Mouse (Mus musculus) embryonic fibroblast, embryonic 13.5 days (primary cell): ENCODE results near the gene Gm26602. TPM values are rescaled to one million over a fixed set of nuclear protein-coding genes. Genes with fewer than 3 reads are reported as not detected.
A peak's percentile ranks its signal among the peaks of the same experiment; 100 is the strongest.
"Not testable (repeated sequence)": the region's sequence is repeated elsewhere in the genome, so short reads cannot be mapped to it uniquely, and the experiment has no call there.

Experiments used
- H3K27ac ChIP-seq: 2 replicates; pipeline ENCODE4 v1.5.1; 2012; ENCODE audit warnings: low read length, control low read depth, inconsistent platforms; ENCODE audit not compliant: insufficient read depth
- H3K4me1 ChIP-seq: 2 replicates; pipeline ENCODE4 v1.6.1; 2011; ENCODE audit warnings: low read length; ENCODE audit not compliant: control insufficient read depth, insufficient read depth
- H3K4me3 ChIP-seq: 2 replicates; pipeline ENCODE4 v1.5.1; 2011; ENCODE audit warnings: mild to moderate bottlenecking, control low read depth, low read length; ENCODE audit not compliant: insufficient read depth
- CTCF ChIP-seq: IDR thresholded peaks from 2 replicates; pipeline ENCODE4 v1.5.1; 2011; ENCODE audit warnings: mild to moderate bottlenecking, control low read depth, low read length, moderate library complexity, borderline replicate concordance; ENCODE audit not compliant: insufficient read depth
- POLR2A ChIP-seq: IDR thresholded peaks from 2 replicates; pipeline ENCODE4 v1.6.1; 2011; ENCODE audit warnings: low read depth, mild to moderate bottlenecking, control low read depth, low read length, moderate library complexity
- polyA plus RNA-seq: library from polyadenylated mRNA; stranded (reverse); fragments of >200 nt; gene quantifications from 2 replicates; pipeline ENCODE4 v1.2.4, GENCODE M21; 2011; ENCODE audit warnings: low read depth; ENCODE audit not compliant: missing spikeins, insufficient read length

The Gm26602 gene
- polyA plus RNA-seq, 1 experiment: not detected

- peaks cover 5% of the 10 kb centered on the region for H3K4me1 ChIP-seq
- no peak overlapping the region for H3K27ac ChIP-seq
- H3K4me3 ChIP-seq: no peak overlapping the region
- no peak for TF ChIP-seq CTCF
- TF ChIP-seq POLR2A: no peak
Observed at GRCm38 (mm10) chr10:79956643-79957154, 46.0 kb downstream of the Gm26602 start.

- Histone ChIP-seq H3K4me1 (peaks cover 5% of the 10 kb centered on the region), H3K4me3 (no peak overlapping the region), H3K27ac (no peak overlapping the region)
- TF ChIP-seq CTCF (peak; percentile 98), POLR2A (no peak)
Observed at GRCm38 (mm10) chr10:79958140-79958816, 47.6 kb downstream of the Gm26602 start.

GRCm38 (mm10) chr10:79959412-79959811, 48.8 kb downstream of the Gm26602 start:
- H3K4me3 ChIP-seq, H3K4me1 ChIP-seq, H3K27ac ChIP-seq: not testable (repeated sequence)

DNA sequence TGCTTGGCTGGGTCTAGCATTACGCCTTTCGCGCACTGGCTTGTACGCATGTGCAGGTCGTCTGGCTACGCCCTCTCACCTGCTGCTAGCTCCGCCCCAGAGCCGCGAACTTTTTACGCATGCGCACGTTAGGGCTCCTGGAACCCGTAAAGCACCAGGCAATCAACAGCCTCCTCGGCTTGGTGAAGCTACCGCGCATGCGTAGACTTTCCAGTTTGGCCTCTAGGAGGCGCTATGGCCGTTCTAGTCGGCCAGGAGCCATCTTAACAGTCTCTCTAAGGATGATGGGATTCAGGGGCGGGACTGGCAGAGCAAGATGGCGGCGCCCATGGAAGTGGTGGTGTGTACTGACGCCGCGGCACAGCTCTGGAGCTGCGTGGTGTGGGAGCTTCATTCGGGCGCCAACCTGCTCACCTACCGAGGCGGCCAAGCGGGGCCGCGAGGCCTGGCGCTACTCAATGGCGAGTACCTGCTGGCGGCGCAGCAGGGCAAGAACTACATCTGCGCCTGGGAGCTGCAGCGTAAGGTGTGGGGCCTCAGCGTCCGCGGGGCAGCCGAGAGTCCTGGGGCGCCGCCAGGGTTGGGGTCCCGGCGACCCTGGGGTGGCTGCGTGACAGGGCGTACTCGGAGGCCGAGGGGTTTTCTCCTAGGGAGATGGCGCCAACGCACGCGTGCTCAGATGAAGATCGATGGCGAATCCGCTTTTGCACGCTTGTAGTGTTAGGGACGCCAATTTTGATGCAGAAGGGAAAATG, 49.4 kb downstream of the Gm26602 start, which contains the start of gene Wdr18:
Wdr18 (plus strand) TSS at position 306 of the 755 bp plus-strand sequence.
- Histone ChIP-seq H3K4me3 (peak within 1 kb of the TSS; percentile 79), H3K27ac (no peak within 1 kb of the TSS), H3K4me1 (peaks cover 5% of the 10 kb centered on the region)
- TF ChIP-seq POLR2A (peak; percentile 73), CTCF (peak; percentile 70)

Other genes starting within 250 kb of the Gm26602 start
- gene Madcam1, start 246.3 kb upstream of the Gm26602 start, polyA plus RNA-seq: not detected in 2 replicates
- gene Tpgs1, start 241.5 kb upstream of the Gm26602 start, polyA plus RNA-seq: 15.5 and 16.0 TPM in 2 replicates
- 117 and 149 TPM in 2 replicates for gene Cdc34, start 228.7 kb upstream of the Gm26602 start, polyA plus RNA-seq
- gene Gzmm, start 221.8 kb upstream of the Gm26602 start, polyA plus RNA-seq: 0.65 TPM in 1 of 2 replicates, not detected in the other
- gene Bsg, start 206.4 kb upstream of the Gm26602 start, polyA plus RNA-seq: 766 and 774 TPM in 2 replicates
- 0.91 and 1.9 TPM in 2 replicates for gene Hcn2, start 194.2 kb upstream of the Gm26602 start, polyA plus RNA-seq
- gene Polrmt, start 164.3 kb upstream of the Gm26602 start, polyA plus RNA-seq: 14.9 TPM in 2 replicates
- 0.23 TPM in 1 of 2 replicates, not detected in the other for gene Fgf22, start 155.8 kb upstream of the Gm26602 start, polyA plus RNA-seq
- 38.4 and 39.5 TPM in 2 replicates for gene Rnf126, start 143.9 kb upstream of the Gm26602 start, polyA plus RNA-seq
- 21.9 and 42.7 TPM in 2 replicates for gene Fstl3, start 133.6 kb upstream of the Gm26602 start, polyA plus RNA-seq
- not detected in 2 replicates for gene Prss57, start 119.9 kb upstream of the Gm26602 start, polyA plus RNA-seq
- gene Palm, start 117.3 kb upstream of the Gm26602 start, polyA plus RNA-seq: 45.2 and 54.0 TPM in 2 replicates
- not detected in 2 replicates for gene Misp, start 89.9 kb upstream of the Gm26602 start, polyA plus RNA-seq
- 351 and 422 TPM in 2 replicates for gene Ptbp1, start 56.4 kb upstream of the Gm26602 start, polyA plus RNA-seq
- not detected in 2 replicates for gene Prtn3, start 36.4 kb upstream of the Gm26602 start, polyA plus RNA-seq
- 3.1 and 4.9 TPM in 2 replicates for gene Plppr3, start 36.2 kb upstream of the Gm26602 start, polyA plus RNA-seq
- not detected in 2 replicates for gene Elane, start 24.6 kb upstream of the Gm26602 start, polyA plus RNA-seq
- not detected in 2 replicates for gene Cfd, start 20.0 kb upstream of the Gm26602 start, polyA plus RNA-seq
- 15.2 and 16.1 TPM in 2 replicates for gene Med16, start 1.9 kb upstream of the Gm26602 start, polyA plus RNA-seq
- gene Kiss1r, start 6.1 kb downstream of the Gm26602 start, polyA plus RNA-seq: 0.44 TPM in 1 of 2 replicates, not detected in the other
- gene R3hdm4, start 10.4 kb downstream of the Gm26602 start, polyA plus RNA-seq: 66.3 and 86.3 TPM in 2 replicates
- 5.2 and 6.0 TPM in 2 replicates for gene Arid3a, start 16.2 kb downstream of the Gm26602 start, polyA plus RNA-seq
- 29.2 and 29.3 TPM in 2 replicates for gene Wdr18, start 49.3 kb downstream of the Gm26602 start, polyA plus RNA-seq
- gene Grin3b, start 59.9 kb downstream of the Gm26602 start, polyA plus RNA-seq: 0.15 and 0.16 TPM in 2 replicates
- gene Tmem259, start 73.5 kb downstream of the Gm26602 start, polyA plus RNA-seq: 73.4 and 78.1 TPM in 2 replicates
- 642 and 721 TPM in 2 replicates for gene Cnn2, start 77.7 kb downstream of the Gm26602 start, polyA plus RNA-seq
- 3.5 and 4.0 TPM in 2 replicates for gene Abca7, start 85.6 kb downstream of the Gm26602 start, polyA plus RNA-seq
- gene Arhgap45, start 105.8 kb downstream of the Gm26602 start, polyA plus RNA-seq: 1.7 and 3.1 TPM in 2 replicates
- gene Polr2e, start 128.9 kb downstream of the Gm26602 start, polyA plus RNA-seq: 46.3 and 61.0 TPM in 2 replicates
- 214 and 217 TPM in 2 replicates for gene Gpx4, start 136.3 kb downstream of the Gm26602 start, polyA plus RNA-seq
- gene Sbno2, start 194.7 kb downstream of the Gm26602 start, polyA plus RNA-seq: 50.7 and 53.5 TPM in 2 replicates
- gene Stk11, start 204.9 kb downstream of the Gm26602 start, polyA plus RNA-seq: 80.8 and 91.7 TPM in 2 replicates
- 202 and 250 TPM in 2 replicates for gene Atp5d, start 227.8 kb downstream of the Gm26602 start, polyA plus RNA-seq
- 24.1 and 28.4 TPM in 2 replicates for gene Cbarp, start 230.0 kb downstream of the Gm26602 start, polyA plus RNA-seq
- 101 TPM in 2 replicates for gene Midn, start 237.4 kb downstream of the Gm26602 start, polyA plus RNA-seq